Mouse (Mus musculus) A20 (cell line): Measurements from ENCODE around the gene Inf2.

Source experiments
- DNase-seq: peaks from one replicate; pipeline ENCODE4 v3.0.0-alpha.2; 2011; ENCODE audit warnings: low read depth, low spot score

The Inf2 gene

DNA sequence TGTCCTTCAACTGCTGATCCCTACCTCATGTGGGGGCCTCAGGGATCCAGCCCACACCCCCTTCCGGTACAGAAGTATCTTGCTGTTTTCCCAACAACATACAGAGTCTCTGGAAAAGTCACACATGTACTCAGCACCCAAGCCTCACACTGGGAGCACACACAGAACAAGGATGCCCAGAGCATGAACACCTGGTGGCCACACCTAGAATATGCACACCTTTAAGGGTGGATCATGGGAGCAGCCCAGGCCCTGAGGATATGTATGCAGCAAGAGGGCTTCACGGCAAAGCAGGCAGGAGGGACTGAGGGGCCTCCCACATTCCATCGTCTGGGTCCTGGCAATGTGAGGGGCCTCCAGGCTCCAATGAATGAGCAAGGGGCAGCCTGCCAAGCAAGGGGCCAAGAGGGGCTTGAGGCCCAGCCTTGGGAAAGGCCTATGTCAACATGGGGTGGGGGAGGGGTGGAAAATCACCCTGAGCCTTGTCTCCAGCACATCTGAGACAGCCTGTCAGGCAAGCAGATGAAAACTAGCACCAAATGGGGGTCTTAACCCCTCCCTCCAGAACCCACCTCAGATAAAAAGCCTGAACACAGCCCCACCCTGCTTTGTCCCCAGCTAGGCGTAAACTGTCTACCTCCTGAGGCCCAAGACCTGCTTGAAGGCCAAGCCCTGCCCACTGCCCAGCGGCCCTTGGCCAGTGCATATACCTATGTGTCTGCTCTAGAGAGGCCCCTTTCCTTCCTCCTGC is 72.2 kb downstream of the Inf2 start:
- DNase-seq = no peak

GRCm38 (mm10) chr12:112661327-112661605 is 72.7 kb downstream of the Inf2 start:
- no peak for DNase-seq

- no peak for DNase-seq
Observed at GRCm38 (mm10) chr12:112661851-112662250, 73.3 kb downstream of the Inf2 start.

DNA sequence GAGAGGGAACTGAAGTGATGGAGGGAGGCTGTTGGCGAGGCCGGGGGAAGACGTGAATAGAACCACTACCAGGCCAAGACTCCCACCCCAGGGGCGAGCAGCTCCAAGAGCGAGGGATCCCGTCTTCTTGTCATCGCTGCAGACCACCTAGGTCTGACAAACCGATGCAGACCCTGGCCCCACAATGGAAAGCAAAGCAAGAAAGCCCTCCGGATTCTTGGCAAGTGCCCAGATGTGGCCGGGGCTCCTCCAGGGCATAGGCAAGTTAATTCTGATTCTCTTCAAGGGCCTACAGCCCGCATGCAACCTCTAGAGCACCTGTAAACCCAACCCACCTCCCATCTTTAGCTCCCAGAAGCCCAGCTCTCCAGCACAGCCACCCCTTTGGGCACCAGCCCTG is 74.7 kb downstream of the Inf2 start:
- no peak for DNase-seq

GRCm38 (mm10) chr12:112663716-112664115 is 75.1 kb downstream of the Inf2 start:
- DNase-seq = no peak

DNA sequence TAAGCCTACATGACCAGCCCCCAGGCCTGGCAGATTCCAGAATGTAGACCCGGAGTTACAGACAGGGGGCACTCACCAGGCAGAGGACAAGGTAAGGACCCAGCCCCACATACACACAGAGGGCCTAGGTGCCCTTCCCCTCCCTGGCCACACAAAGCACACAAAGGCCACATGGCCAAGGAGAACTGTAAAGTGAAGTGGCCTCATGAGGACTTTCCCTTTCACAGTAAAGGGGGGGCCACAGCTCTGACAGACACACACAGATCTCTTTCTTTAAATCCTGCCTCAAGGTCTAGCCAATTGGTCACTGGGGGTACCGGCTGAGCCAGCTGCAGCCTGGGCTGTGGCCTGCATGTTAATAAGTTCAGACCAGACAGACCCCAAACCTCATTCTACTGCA is 75.5 kb downstream of the Inf2 start:
- DNase-seq = no peak

DNA sequence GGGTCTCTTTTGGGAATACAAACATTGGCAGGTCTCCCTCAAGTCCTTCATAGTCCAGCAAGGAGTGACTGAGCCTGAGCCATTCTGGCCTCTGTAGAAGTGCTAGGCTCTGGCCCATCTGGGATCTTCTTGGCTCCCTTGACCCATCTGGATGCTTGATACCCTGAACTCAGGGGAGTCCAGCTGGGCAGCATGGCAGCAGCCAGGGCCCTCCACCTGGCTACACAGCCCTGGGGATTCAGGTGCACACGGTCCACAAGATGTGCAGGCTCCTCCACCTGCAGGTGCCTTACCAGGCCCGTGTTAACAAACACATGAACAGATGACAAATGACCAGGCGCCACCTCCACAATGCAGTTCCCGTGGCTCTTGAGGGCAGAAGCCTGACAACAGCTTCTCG is 76.1 kb downstream of the Inf2 start:
- DNase-seq = peak; percentile 30
